Mouse (Mus musculus) intestine, embryonic 14.5 days (tissue): ENCODE measurements around the gene Arhgef9. TPM values are rescaled to one million over a fixed set of nuclear protein-coding genes. Genes with fewer than 3 reads are reported as not detected.

Experiments used
- ATAC-seq: fragments of 200-750 bp; cut with Nextera tagmentation; replicated peaks from 2 replicates; pipeline ENCODE4 v1.8.0; 2017; ENCODE audit warnings: low read depth, moderate number of reproducible peaks, moderate TSS enrichment, moderate library complexity; ENCODE audit not compliant: low FRiP score, low TSS enrichment
- DNase-seq: peaks from one replicate; pipeline ENCODE4 v3.0.0-alpha.2; 2018; ENCODE audit warnings: low spot score
- H3K27ac ChIP-seq: fragments of 300-500 bp; sonication (generic); 2 replicates; pipeline ENCODE4 v1.5.1; 2014; ENCODE audit warnings: low read depth, mild to moderate bottlenecking, control low read depth
- H3K27me3 ChIP-seq: fragments of 300-500 bp; sonication (generic); replicated peaks from 2 replicates; pipeline ENCODE4 v1.6.1; 2014; ENCODE audit warnings: low read length, control low read depth; ENCODE audit not compliant: control insufficient read depth, insufficient read depth
- H3K36me3 ChIP-seq: fragments of 300-500 bp; sonication (generic); 2 replicates; pipeline ENCODE4 v1.6.1; 2014; ENCODE audit warnings: low read length, control low read depth; ENCODE audit not compliant: control insufficient read depth, insufficient read depth
- H3K4me1 ChIP-seq: fragments of 300-500 bp; sonication (generic); replicated peaks from 2 replicates; pipeline ENCODE4 v1.6.1; 2014; ENCODE audit warnings: low read length, control low read depth, mixed read lengths; ENCODE audit not compliant: control insufficient read depth, insufficient read depth
- H3K4me2 ChIP-seq: fragments of 300-500 bp; sonication (generic); 2 replicates; pipeline ENCODE4 v1.6.1; 2014; ENCODE audit warnings: low read length
- H3K4me3 ChIP-seq: fragments of 300-500 bp; sonication (generic); 2 replicates; pipeline ENCODE4 v1.5.1; 2014; ENCODE audit warnings: low read depth, low read length, control low read depth, mixed read lengths
- H3K9ac ChIP-seq: fragments of 300-500 bp; sonication (generic); 2 replicates; pipeline ENCODE4 v1.6.1; 2014; ENCODE audit warnings: mild to moderate bottlenecking, low read length
- H3K9me3 ChIP-seq: fragments of 300-500 bp; sonication (generic); 2 replicates; pipeline ENCODE4 v1.6.1; 2016; ENCODE audit warnings: low read length, control low read depth; ENCODE audit not compliant: control insufficient read depth
- WGBS: fragments of 180-500 bp; shearing (Covaris S2); extraction: QIAGEN DNeasy Blood & Tissue Kit; methylation state at CpG from one replicate; pipeline ENCODE4 v1.1.7; 2014; 5-methylcytosine and 5-hydroxymethylcytosine counted together
- polyA plus RNA-seq: library from polyadenylated mRNA; unstranded; fragments of >200 nt; fragmentation: Nextera tagmentation; extraction: Ambion mirVana; gene quantifications from 2 replicates; pipeline ENCODE4 v1.2.1, GENCODE M21; 2014

Gene Arhgef9
- polyA plus RNA-seq: 10.8 and 11.9 TPM in 2 replicates

DNA sequence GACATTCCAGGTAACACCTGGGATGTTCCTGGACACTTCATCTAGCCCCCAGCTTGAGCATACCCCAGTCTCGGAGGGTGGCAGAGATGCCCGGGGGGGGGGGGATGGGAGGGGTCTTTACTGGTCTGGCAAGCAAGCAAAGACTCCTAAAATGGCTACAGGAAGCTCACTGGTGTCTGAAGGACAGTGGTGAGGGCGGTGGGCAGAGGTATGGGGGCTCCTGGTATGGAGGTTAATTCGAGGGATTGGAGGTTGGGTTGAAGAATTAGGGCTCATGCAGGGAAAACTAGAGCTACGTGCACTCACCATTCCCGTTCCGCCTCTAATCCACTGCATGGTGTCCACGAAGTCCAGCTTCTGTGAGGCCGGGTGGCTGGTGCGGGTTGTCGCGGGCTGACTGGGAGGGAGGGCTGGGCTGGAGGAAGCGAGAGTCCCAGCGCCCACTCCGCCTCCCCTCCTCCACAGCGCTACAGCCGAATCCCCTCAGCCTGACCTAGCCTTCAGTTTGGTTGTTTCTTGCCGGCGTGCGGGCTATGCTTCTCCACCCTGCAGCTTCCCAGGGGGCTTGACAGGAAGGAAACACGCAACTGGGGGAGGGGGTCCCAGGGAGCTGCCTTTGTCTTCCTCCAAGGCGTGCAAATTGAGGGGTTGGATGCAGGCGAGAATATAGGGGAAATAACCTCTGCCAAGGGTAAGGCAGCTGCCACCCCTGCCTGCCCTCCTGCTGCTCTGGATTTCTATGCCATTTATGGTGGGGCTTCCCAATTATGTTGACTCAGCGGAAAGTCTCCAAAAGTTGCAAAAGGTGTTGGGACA, at the start of gene Arhgef9:
Gene Arhgef9, minus strand, starts transcription at position 753 of the 816 bp plus-strand sequence.
- Histone ChIP-seq H3K4me3 (peak within 1 kb of the TSS; percentile 31), H3K27me3 (no peaks in the 10 kb centered on the region), H3K4me2 (peak within 1 kb of the TSS; percentile 55), H3K9me3 (no peaks in the 10 kb centered on the region), H3K4me1 (no peaks in the 10 kb centered on the region), H3K36me3 (no peaks in the 10 kb centered on the region), H3K9ac (peak within 1 kb of the TSS; percentile 35), H3K27ac (peak within 1 kb of the TSS; percentile 7; the same call in 1 of the 2 replicates)
- WGBS: 14% methylated on average over 24 of the region's 24 CpGs
- DNase-seq (peak; percentile 63), ATAC-seq (0 out of 2 replicates have a peak, but pooled peaks have one; percentile 27)

GRCm38 (mm10) chrX:95238896-95239295, 42.2 kb upstream of the Arhgef9 start:
- DNase-seq (no peak), ATAC-seq (no peak)
- no peaks in the 10 kb centered on the region for H3K36me3 ChIP-seq
- H3K4me2 ChIP-seq: no peak overlapping the region
- no peak overlapping the region for H3K9ac ChIP-seq
- no peaks in the 10 kb centered on the region for H3K4me1 ChIP-seq
- H3K27me3 ChIP-seq: no peaks in the 10 kb centered on the region
- no peak overlapping the region for H3K27ac ChIP-seq
- no peak overlapping the region for H3K4me3 ChIP-seq
- no peaks in the 10 kb centered on the region for H3K9me3 ChIP-seq

DNA sequence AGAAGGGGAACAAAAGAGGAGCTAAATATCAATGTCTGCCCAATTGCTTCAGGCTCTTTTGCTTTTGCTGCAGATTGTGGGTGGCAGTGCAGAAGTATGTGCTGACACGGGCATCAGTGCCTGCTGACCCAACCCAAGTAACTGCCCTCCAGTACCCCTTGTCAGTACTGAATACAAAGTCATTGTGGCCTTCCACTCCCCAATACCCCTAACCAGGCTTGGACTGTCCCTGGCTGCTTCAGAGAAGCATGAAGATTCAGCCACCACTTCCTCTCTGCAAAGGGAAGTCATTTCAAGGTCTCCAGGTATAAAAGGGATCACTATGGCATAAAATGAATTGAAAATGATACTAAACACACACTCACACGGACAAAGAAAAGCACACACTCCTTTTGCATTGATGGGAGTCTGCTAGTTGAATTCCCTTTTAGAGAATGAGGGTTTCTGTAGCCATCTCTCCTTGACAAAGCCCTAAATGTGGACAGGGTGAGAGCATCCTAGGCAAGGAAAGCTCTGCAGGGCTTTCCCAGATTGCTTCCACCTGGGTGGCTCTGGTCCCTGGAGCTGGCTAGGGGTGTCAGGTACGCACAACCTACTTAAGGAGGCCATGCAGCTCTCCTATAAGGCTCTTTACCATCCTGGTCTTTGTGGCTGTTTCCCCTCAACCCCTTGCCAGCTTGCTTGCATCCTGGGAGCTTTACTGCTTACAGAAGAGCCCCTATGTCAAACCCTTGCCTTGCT, 1.1 kb downstream of the Arhgef9 start:
- Histone ChIP-seq H3K4me2 (peak overlapping the region; percentile 55), H3K27me3 (no peaks in the 10 kb centered on the region), H3K4me3 (peak overlapping the region; percentile 31), H3K36me3 (no peaks in the 10 kb centered on the region), H3K9ac (peak overlapping the region; percentile 35; the same call in 1 of the 2 replicates), H3K4me1 (no peaks in the 10 kb centered on the region), H3K27ac (no peak overlapping the region), H3K9me3 (no peaks in the 10 kb centered on the region)
- WGBS: 47% methylated on average over 3 of the region's 3 CpGs
- DNase-seq: no peak
- no peak for ATAC-seq

DNA sequence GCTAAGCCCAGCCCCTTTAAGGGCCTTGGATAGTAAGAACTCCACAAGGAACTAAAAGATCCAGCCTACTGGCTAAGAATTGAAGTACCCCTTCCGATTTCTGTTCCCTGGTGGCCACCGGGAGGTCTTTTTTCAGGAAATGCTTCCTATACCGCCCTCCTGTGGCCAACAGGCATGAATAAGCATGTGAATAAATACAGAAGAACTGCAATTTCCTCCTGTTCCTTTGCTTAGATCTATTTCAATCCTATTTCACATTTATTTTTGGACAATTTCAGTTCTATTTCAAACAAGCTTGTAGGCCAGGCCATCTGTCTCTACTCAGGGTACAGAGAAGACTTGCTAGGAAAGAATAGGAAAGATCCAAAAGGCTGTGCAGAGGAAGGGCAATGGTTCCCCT, 20.7 kb downstream of the Arhgef9 start:
- Histone ChIP-seq H3K9ac (no peak overlapping the region), H3K27ac (no peak overlapping the region), H3K27me3 (0 out of 2 replicates have a peak, but pooled peaks cover 2% of the 10 kb centered on the region), H3K4me3 (no peak overlapping the region), H3K4me2 (no peak overlapping the region), H3K9me3 (no peaks in the 10 kb centered on the region), H3K4me1 (no peaks in the 10 kb centered on the region), H3K36me3 (no peaks in the 10 kb centered on the region)
- ATAC-seq: no peak
- WGBS: 19% methylated on average over 3 of the region's 3 CpGs
- DNase-seq: peak; percentile 57

DNA sequence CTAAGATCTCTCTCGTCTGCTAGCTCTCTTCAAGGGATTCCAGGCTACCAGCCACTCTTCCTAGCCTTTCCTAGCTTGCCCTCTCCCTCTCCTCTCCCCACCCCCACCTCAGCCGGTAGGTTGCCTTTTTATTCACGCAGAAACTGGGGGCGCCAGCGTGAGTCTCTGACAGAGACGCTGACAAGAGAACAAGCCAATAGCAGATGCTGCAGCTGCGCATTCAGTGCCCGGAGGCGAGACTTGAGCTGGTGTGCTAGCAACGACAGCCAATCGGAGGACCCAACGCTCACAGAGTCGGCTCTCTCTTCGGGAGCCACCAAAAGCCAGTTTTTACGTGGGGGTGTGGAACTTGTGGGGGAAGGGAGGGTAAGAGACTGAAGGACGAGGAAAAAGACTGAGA, 30.3 kb downstream of the Arhgef9 start:
- H3K4me3 ChIP-seq: peak overlapping the region; percentile 47
- 13% methylated on average over 15 of the region's 16 CpGs for WGBS
- peak overlapping the region; percentile 63 for H3K4me2 ChIP-seq
- H3K4me1 ChIP-seq: 0 out of 2 replicates have a peak, but pooled peaks cover 3% of the 10 kb centered on the region
- H3K36me3 ChIP-seq: no peaks in the 10 kb centered on the region
- peak; percentile 96 for ATAC-seq
- peak; percentile 67 for DNase-seq
- H3K27ac ChIP-seq: peak overlapping the region; percentile 78
- H3K9me3 ChIP-seq: no peaks in the 10 kb centered on the region
- H3K9ac ChIP-seq: peak overlapping the region; percentile 56
- 0 out of 2 replicates have a peak, but pooled peaks cover 3% of the 10 kb centered on the region for H3K27me3 ChIP-seq

GRCm38 (mm10) chrX:95165671-95166127, 31.0 kb downstream of the Arhgef9 start:
- WGBS: 26% methylated on average over 9 of the region's 9 CpGs
- Histone ChIP-seq H3K27ac (peak overlapping the region; percentile 78), H3K36me3 (no peaks in the 10 kb centered on the region), H3K4me2 (peak overlapping the region; percentile 63), H3K9ac (peak overlapping the region; percentile 56), H3K4me3 (peak overlapping the region; percentile 47), H3K27me3 (0 out of 2 replicates have a peak, but pooled peaks cover 7% of the 10 kb centered on the region), H3K9me3 (no peaks in the 10 kb centered on the region), H3K4me1 (0 out of 2 replicates have a peak, but pooled peaks cover 3% of the 10 kb centered on the region)
- DNase-seq: peak; percentile 54
- peak; percentile 41 for ATAC-seq

DNA sequence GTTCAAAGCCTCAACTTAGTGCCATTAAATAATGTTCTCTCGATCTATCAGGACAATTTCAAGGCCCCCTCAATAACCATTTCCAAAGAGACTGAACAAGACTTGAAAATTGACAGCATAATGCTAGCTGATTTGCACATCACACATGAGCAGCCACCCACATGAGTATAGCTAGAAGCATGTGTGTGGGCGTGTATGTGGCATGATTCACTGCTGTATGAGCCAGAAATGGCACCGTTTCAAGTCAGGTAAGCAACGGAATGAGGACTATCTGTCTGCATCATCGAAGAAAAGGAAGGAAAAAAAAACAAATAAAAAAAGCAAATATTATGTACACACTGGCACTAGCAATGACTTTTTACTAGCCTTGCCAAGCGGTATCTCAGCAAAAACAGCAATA, 32.5 kb downstream of the Arhgef9 start:
- no peak overlapping the region for H3K4me3 ChIP-seq
- 0 out of 2 replicates have a peak, but pooled peaks cover 3% of the 10 kb centered on the region for H3K4me1 ChIP-seq
- WGBS: 69% methylated on average over 6 of the region's 6 CpGs
- H3K27ac ChIP-seq: no peak overlapping the region
- ATAC-seq: no peak
- DNase-seq: no peak
- no peaks in the 10 kb centered on the region for H3K36me3 ChIP-seq
- H3K9me3 ChIP-seq: no peaks in the 10 kb centered on the region
- H3K27me3 ChIP-seq: 0 out of 2 replicates have a peak, but pooled peaks cover 7% of the 10 kb centered on the region
- H3K9ac ChIP-seq: no peak overlapping the region
- peak overlapping the region; percentile 63 for H3K4me2 ChIP-seq

- peak overlapping the region; percentile 18; the same call in 1 of the 2 replicates for H3K4me2 ChIP-seq
- DNase-seq (no peak), ATAC-seq (no peak)
Measured at GRCm38 (mm10) chrX:95163452-95163851, 33.2 kb downstream of the Arhgef9 start.

More at GRCm38 (mm10) chrX:95163452-95163851, 33.2 kb downstream of the Arhgef9 start:
- no peaks in the 10 kb centered on the region for H3K9me3 ChIP-seq
- H3K36me3 ChIP-seq: no peaks in the 10 kb centered on the region
- no peak overlapping the region for H3K27ac ChIP-seq
- H3K9ac ChIP-seq: no peak overlapping the region
- 0 out of 2 replicates have a peak, but pooled peaks cover 7% of the 10 kb centered on the region for H3K27me3 ChIP-seq
- H3K4me3 ChIP-seq: no peak overlapping the region
- H3K4me1 ChIP-seq: 0 out of 2 replicates have a peak, but pooled peaks cover 3% of the 10 kb centered on the region
